Mouse (Mus musculus) small intestine, adult 2 months (tissue): ENCODE measurements around the gene Sag.

Experiments
- CTCF ChIP-seq: fragments of 200-500 bp; IDR thresholded peaks from 2 replicates; pipeline ENCODE4 v1.5.1; 2012; ENCODE audit warnings: low read depth, mild to moderate bottlenecking, control low read depth, inconsistent platforms, low read length, moderate library complexity, mixed read lengths; ENCODE audit not compliant: insufficient replicate concordance, insufficient read length; ENCODE audit errors: extremely low read depth
- POLR2A ChIP-seq: fragments of 200-500 bp; IDR thresholded peaks from 2 replicates; pipeline ENCODE4 v1.6.1; 2012; ENCODE audit warnings: low read depth, mild to moderate bottlenecking, control low read depth, inconsistent platforms, low read length, moderate library complexity

DNA sequence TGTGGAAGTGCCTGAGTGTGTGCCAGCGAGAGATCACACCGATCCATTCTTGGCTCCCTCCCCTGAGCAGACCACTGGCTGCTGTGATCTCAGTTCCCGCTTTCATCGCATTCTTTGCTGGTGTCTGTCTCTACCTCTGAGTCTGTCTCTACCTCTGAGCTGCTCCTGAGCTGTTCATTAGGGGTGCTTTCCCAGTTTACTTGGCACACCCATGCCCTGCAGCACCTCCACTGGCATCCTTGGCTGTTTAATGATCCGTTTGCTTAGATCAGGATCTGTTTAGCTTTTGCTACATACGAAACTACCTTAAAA lies 10.4 kb upstream of the Sag start:
- TF ChIP-seq POLR2A: no peak
- TF ChIP-seq CTCF: no peak
